In the genomic region with DNA sequence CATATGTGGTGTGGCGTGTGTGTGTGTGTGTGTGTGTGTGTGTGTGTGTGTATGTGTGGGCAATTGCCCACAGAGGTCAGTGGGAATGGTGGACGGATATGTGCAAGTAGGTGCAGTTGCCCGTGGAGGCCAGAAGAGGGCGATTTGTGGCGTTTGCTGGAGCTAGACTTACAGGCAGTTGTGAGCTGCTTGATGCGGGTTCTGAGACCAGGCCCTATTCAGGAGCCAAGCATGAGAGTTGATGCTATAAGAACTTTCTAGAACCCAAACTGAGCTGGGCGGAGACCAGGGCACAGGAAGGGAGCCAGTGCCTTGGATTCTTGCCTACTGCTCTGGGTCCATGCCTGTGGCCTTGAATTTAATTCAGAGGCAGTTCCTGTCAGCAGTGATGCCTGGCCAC, we compare ENCODE assay signal across 10 mouse cellular contexts. TPM values are rescaled to one million over a fixed set of nuclear protein-coding genes. Genes with fewer than 3 reads are reported as not detected.
DNase-seq lines count a peak whose midpoint lies in the region; ATAC-seq and TF ChIP-seq lines count a peak whose summit lies in the region.
"Had no signal": no experiment of that assay in that cellular context is flagged by ENCODE, and none has a peak within 500 bp of the region (broad histone marks: within the 10 kb centered on the region; RNA-seq: fewer than 3 reads in every experiment).

No protein-coding gene starts in this region.

- ATAC-seq in embryonic facial prominence, embryonic 11.5 days (replicated peaks; ENCODE audit: insufficient number of reproducible peaks, low FRiP score, low TSS enrichment, low read depth), result no peak
- ATAC-seq in midbrain, embryonic 11.5 days (ENCODE audit: low FRiP score), result no peak

- H3K27ac ChIP-seq in embryonic facial prominence, embryonic 11.5 days (replicated peaks; ENCODE audit: low read depth, low read length), result no peak overlapping the region
- H3K27ac ChIP-seq in embryonic facial prominence, embryonic 10.5 days (replicated peaks), result no peak overlapping the region
- no peak overlapping the region for H3K27ac ChIP-seq in midbrain, embryonic 11.5 days (ENCODE audit: low read depth, low read length)
- H3K27ac ChIP-seq in midbrain, embryonic 10.5 days (replicated peaks), result no peak overlapping the region
- no peak overlapping the region for H3K27ac ChIP-seq in bone marrow, adult 2 months (ENCODE audit: control insufficient read depth, insufficient read depth, low read depth, low read length, poor library complexity)
- no peak overlapping the region for H3K27ac ChIP-seq in small intestine, adult 2 months (ENCODE audit: insufficient read depth, low read depth, low read length)

- TF ChIP-seq POLR2A in bone marrow, adult 2 months (IDR thresholded peaks at IDR 0.05; ENCODE audit: borderline replicate concordance, control insufficient read depth, low read depth, low read length), result no peak
- no peak for TF ChIP-seq POLR2A in small intestine, adult 2 months (IDR thresholded peaks at IDR 0.05; ENCODE audit: low read depth, low read length)

- no peak overlapping the region for H3K4me2 ChIP-seq in embryonic facial prominence, embryonic 11.5 days (ENCODE audit: low read depth, low read length)
- H3K4me2 ChIP-seq in midbrain, embryonic 11.5 days, result no peak overlapping the region

- 79% methylated on average over 7 of the region's 7 CpGs for WGBS in embryonic facial prominence, embryonic 11.5 days
- WGBS in embryonic facial prominence, embryonic 10.5 days, result 73% methylated on average over 7 of the region's 7 CpGs
- WGBS in midbrain, embryonic 11.5 days, result 81% methylated on average over 7 of the region's 7 CpGs
- 77% methylated on average over 7 of the region's 7 CpGs for WGBS in midbrain, embryonic 10.5 days
- 78% methylated on average over 7 of the region's 7 CpGs for WGBS in bone marrow, adult 2 months
- WGBS in small intestine, adult 2 months, result 83% methylated on average over 7 of the region's 7 CpGs

- no peaks in the 10 kb centered on the region for H3K36me3 ChIP-seq in embryonic facial prominence, embryonic 11.5 days (replicated peaks; ENCODE audit: control insufficient read depth, insufficient read depth, low read depth, low read length)
- H3K36me3 ChIP-seq in embryonic facial prominence, embryonic 10.5 days (replicated peaks), result no peaks in the 10 kb centered on the region
- no peaks in the 10 kb centered on the region for H3K36me3 ChIP-seq in midbrain, embryonic 11.5 days (ENCODE audit: control insufficient read depth, insufficient read depth, low read length)
- H3K36me3 ChIP-seq in midbrain, embryonic 10.5 days, result no peaks in the 10 kb centered on the region
- H3K36me3 ChIP-seq in small intestine, adult 2 months (ENCODE audit: control insufficient read depth, insufficient read depth, low read length), result no peaks in the 10 kb centered on the region

- H3K4me3 ChIP-seq in embryonic facial prominence, embryonic 11.5 days (ENCODE audit: low read depth, low read length), result no peak overlapping the region
- H3K4me3 ChIP-seq in embryonic facial prominence, embryonic 10.5 days, result no peak overlapping the region
- no peak overlapping the region for H3K4me3 ChIP-seq in midbrain, embryonic 11.5 days (ENCODE audit: low read depth, low read length)
- H3K4me3 ChIP-seq in midbrain, embryonic 10.5 days, result no peak overlapping the region
- H3K4me3 ChIP-seq in bone marrow, adult 2 months (replicated peaks; ENCODE audit: control insufficient read depth, low read depth, low read length), result no peak overlapping the region
- no peak overlapping the region for H3K4me3 ChIP-seq in small intestine, adult 2 months (ENCODE audit: low read depth, low read length)
- H3K4me3 ChIP-seq: megakaryocyte, embryonic 14.5 days had no signal

- no peaks in the 10 kb centered on the region for H3K9me3 ChIP-seq in embryonic facial prominence, embryonic 11.5 days (replicated peaks; ENCODE audit: control insufficient read depth, low read length)
- no peaks in the 10 kb centered on the region for H3K9me3 ChIP-seq in embryonic facial prominence, embryonic 10.5 days
- no peaks in the 10 kb centered on the region for H3K9me3 ChIP-seq in midbrain, embryonic 11.5 days (ENCODE audit: control insufficient read depth, low read length)
- H3K9me3 ChIP-seq in midbrain, embryonic 10.5 days (replicated peaks), result no peaks in the 10 kb centered on the region

- peak; percentile 28 for DNase-seq in embryonic facial prominence, embryonic 11.5 days (ENCODE audit: low spot score)
- no peak for DNase-seq in embryonic facial prominence, embryonic 10.5 days (ENCODE audit: low spot score)
- peak; percentile 82 for DNase-seq in midbrain, embryonic 11.5 days (ENCODE audit: low spot score, missing footprints)
- DNase-seq in midbrain, embryonic 10.5 days (ENCODE audit: low spot score), result no peak
- no peak for DNase-seq in urinary bladder, postnatal 36 days (ENCODE audit: low spot score in 2 of 2)
- no peak for DNase-seq in layer of hippocampus, postnatal 36 days

- no peaks in the 10 kb centered on the region for H3K27me3 ChIP-seq in embryonic facial prominence, embryonic 11.5 days (ENCODE audit: control insufficient read depth, insufficient read depth, low read length)
- peaks cover 26% of the 10 kb centered on the region for H3K27me3 ChIP-seq in embryonic facial prominence, embryonic 10.5 days (replicated peaks; ENCODE audit: low read depth, poor library complexity, severe bottlenecking)
- no peaks in the 10 kb centered on the region; the same call in 1 of the 2 replicates for H3K27me3 ChIP-seq in midbrain, embryonic 11.5 days (ENCODE audit: control insufficient read depth, insufficient read depth, low read length)
- H3K27me3 ChIP-seq in midbrain, embryonic 10.5 days (ENCODE audit: low read depth, poor library complexity, severe bottlenecking), result peaks cover 29% of the 10 kb centered on the region
- H3K27me3 ChIP-seq in small intestine, adult 2 months (ENCODE audit: control insufficient read depth, insufficient read depth, low read length), result peaks cover 4% of the 10 kb centered on the region; the same call in 1 of the 2 replicates

- H3K9ac ChIP-seq in embryonic facial prominence, embryonic 11.5 days (replicated peaks; ENCODE audit: low read length), result no peak overlapping the region
- H3K9ac ChIP-seq in midbrain, embryonic 11.5 days (ENCODE audit: low read length), result no peak overlapping the region

- peak; percentile 26; the same call in 1 of the 2 replicates for TF ChIP-seq CTCF in bone marrow, adult 2 months (IDR thresholded peaks at IDR 0.05; ENCODE audit: control insufficient read depth, insufficient read depth, low read length)
- TF ChIP-seq CTCF in small intestine, adult 2 months (IDR thresholded peaks at IDR 0.05; ENCODE audit: extremely low read depth, insufficient read length, insufficient replicate concordance, low read depth, low read length), result peak; percentile 49; the same call in 1 of the 2 replicates

- H3K4me1 ChIP-seq in embryonic facial prominence, embryonic 11.5 days (ENCODE audit: control insufficient read depth, insufficient read depth, low read length), result no peaks in the 10 kb centered on the region
- H3K4me1 ChIP-seq in embryonic facial prominence, embryonic 10.5 days, result peaks cover 19% of the 10 kb centered on the region
- H3K4me1 ChIP-seq in midbrain, embryonic 11.5 days (ENCODE audit: control insufficient read depth, insufficient read depth, low read length), result no peaks in the 10 kb centered on the region; the same call in 1 of the 2 replicates
- peaks cover 13% of the 10 kb centered on the region for H3K4me1 ChIP-seq in midbrain, embryonic 10.5 days
- no peaks in the 10 kb centered on the region for H3K4me1 ChIP-seq in bone marrow, adult 2 months (ENCODE audit: control insufficient read depth, insufficient read depth, low read length)
- H3K4me1 ChIP-seq in small intestine, adult 2 months (ENCODE audit: control insufficient read depth, insufficient read depth, insufficient read length, low read length), result no peaks in the 10 kb centered on the region

RNA-seq across cellular contexts. Expression of a gene that starts 12.8 kb away (rescaled TPM):
- polyA plus RNA-seq in embryonic facial prominence, embryonic 11.5 days (2014; fragmentation: Nextera tagmentation; extraction: Ambion mirVana), result 0.86 and 0.98 TPM in 2 replicates
- polyA plus RNA-seq in embryonic facial prominence, embryonic 10.5 days (2016; fragmentation: Nextera tagmentation; extraction: Ambion mirVana), result 1.4 and 1.7 TPM in 2 replicates
- polyA plus RNA-seq in midbrain, embryonic 11.5 days (2014; fragmentation: Nextera tagmentation; extraction: Ambion mirVana), result 4.4 and 4.7 TPM in 2 replicates
- polyA plus RNA-seq in midbrain, embryonic 10.5 days (2016; fragmentation: Nextera tagmentation; extraction: Ambion mirVana), result 1.7 and 4.4 TPM in 2 replicates
- polyA plus RNA-seq in bone marrow, adult 2 months (2011; ENCODE audit: insufficient read depth, insufficient read length, low replicate concordance, missing spikeins), result not detected in 2 replicates
- polyA plus RNA-seq in small intestine, adult 2 months (2012; rRNA removed), result 0.11 and 0.38 TPM in 2 replicates
- 10 to 100 TPM; 35.0 to 36.2 TPM for total RNA-seq in layer of hippocampus, postnatal 36 days (2021)
- total RNA-seq: heart, adult 8-10 months had no signal

Comparison
In these comparisons a context has a peak if more than half of its experiments do, and no peak if none do; other contexts are left out.
1. DNase-seq: peak in embryonic facial prominence, embryonic 11.5 days (single experiment) and midbrain, embryonic 11.5 days (single experiment); none in embryonic facial prominence, embryonic 10.5 days (single experiment), midbrain, embryonic 10.5 days (single experiment), urinary bladder, postnatal 36 days (0 of 2) and layer of hippocampus, postnatal 36 days (0 of 2).